Mouse (Mus musculus) cerebellum, adult 2 months (tissue): ENCODE measurements at regions not wholly inside any gene's neighbourhood (a gene's known extent, or its start where the extent isn't known, plus 50 kb on each side); places are given as distances from the start of the nearest gene placed in this dataset.

Experiments used
- DNase-seq, 2 experiments: peaks; one replicate each; pipeline ENCODE4 v3.0.0; 2021
- H3K27ac ChIP-seq: fragments of 200-500 bp; 2 replicates; pipeline ENCODE4 v1.5.1; 2012; ENCODE audit warnings: low read length, control low read depth, inconsistent platforms; ENCODE audit not compliant: insufficient read depth
- H3K27me3 ChIP-seq: fragments of 200-500 bp; 2 replicates; pipeline ENCODE4 v1.6.1; 2012; ENCODE audit warnings: inconsistent platforms, mild to moderate bottlenecking, low read length, moderate library complexity; ENCODE audit not compliant: control insufficient read depth, insufficient read depth
- H3K4me1 ChIP-seq: fragments of 200-500 bp; 2 replicates; pipeline ENCODE4 v1.6.1; 2011; ENCODE audit warnings: low read length; ENCODE audit not compliant: control insufficient read depth, insufficient read depth
- H3K4me3 ChIP-seq: fragments of 200-500 bp; replicated peaks from 2 replicates; pipeline ENCODE3; 2011; ENCODE audit warnings: mild to moderate bottlenecking, low read depth, low read length, control low read depth; ENCODE audit not compliant: insufficient read depth
- CTCF ChIP-seq: fragments of 200-500 bp; IDR thresholded peaks from 2 replicates; pipeline ENCODE4 v1.5.1; 2011; ENCODE audit warnings: low read depth, mild to moderate bottlenecking, control low read depth, low read length, moderate library complexity, borderline replicate concordance; ENCODE audit not compliant: insufficient read depth
- POLR2A ChIP-seq: fragments of 200-500 bp; IDR thresholded peaks from 2 replicates; pipeline ENCODE4 v1.6.1; 2011; ENCODE audit warnings: low read length, control low read depth, borderline replicate concordance; ENCODE audit not compliant: insufficient read depth
- WGBS: fragments of 180-500 bp; shearing (Covaris S2); methylation state at CpG from one replicate; pipeline ENCODE4 v1.1.7; 2018; 5-methylcytosine and 5-hydroxymethylcytosine counted together

DNA sequence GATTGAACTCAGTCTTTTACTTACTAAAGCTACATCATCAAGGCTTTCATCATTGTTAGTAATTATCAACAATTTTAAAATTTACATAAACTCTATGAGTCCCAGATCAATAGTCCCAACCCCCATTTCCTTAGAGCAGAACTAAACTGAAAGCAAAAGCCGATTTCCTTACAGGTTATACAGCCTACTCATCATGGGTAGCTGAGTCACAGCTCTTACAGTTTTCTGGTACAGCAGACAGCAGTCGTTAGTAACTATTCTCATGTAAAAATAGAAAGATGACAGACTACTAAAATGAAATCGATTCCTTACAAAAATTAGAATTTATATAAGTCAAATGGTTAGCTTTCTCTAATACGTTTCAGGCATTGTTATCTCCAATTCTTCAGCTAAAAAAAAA is 557.5 kb downstream of the Ipmk start:
- H3K27me3 ChIP-seq, result no peaks in the 10 kb centered on the region
- H3K4me1 ChIP-seq, result no peaks in the 10 kb centered on the region
- H3K27ac ChIP-seq, result no peak overlapping the region
- 86% methylated on average over 4 of the region's 4 CpGs for WGBS
- no peak for DNase-seq
- H3K4me3 ChIP-seq, result no peak overlapping the region
- TF ChIP-seq POLR2A, result no peak
- TF ChIP-seq CTCF, result no peak
